9 mouse cellular contexts compared by ENCODE assay signal in the genomic region with DNA sequence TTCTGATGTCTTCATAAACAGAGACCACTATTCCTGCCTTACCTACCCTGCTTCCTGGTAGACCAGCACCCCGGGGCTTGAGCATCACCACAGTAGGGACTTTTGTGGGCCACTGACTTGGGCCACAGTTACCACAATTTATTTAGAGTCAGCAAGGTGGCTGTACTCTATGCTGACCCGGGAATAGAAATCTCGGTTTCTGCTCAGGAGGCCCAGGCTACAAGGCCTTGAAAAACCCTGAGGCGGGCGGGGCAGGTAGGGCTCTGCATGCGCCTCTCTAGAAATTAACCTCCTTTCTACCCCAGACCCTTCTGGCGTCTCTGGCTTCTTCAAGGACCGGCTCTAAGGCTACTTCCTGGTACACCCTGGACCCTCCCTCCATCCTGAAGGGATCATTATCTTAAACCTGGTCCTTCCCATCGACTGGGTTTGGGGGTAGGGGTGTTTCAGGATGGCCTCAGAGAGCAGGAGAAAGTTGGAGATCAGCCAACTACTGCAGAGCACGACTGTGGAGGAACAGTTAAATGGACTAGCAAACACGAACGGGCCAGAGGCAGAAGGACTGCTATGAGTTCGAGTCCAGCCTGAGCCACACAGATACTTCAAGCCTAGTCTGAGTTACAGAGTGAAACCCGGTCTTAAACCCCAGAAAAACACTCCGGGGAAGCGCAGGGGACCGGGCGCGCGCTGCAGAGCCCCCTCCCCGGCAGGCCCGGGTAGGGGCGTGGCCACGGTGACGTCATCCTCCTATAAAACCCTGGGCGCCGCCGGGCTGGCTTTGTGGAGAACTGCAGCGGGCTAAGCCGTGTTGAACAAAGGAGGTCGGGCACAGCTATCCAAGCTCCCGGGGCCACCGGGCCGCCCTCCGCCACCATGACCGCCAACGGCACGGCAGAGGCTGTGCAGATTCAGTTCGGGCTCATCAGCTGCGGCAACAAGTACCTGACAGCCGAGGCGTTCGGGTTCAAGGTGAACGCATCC. TPM values are rescaled to one million over a fixed set of nuclear protein-coding genes. Genes with fewer than 3 reads are reported as not detected.
DNase-seq lines count a peak whose midpoint lies in the region; ATAC-seq lines count a peak whose summit lies in the region.
"Had no signal": no experiment of that assay in that cellular context is flagged by ENCODE, and none has a peak within 500 bp of the region (broad histone marks: within the 10 kb centered on the region; RNA-seq: fewer than 3 reads in every experiment).

A gene (plus strand): TSS at position 768 of the 981 bp plus-strand sequence.

- no peaks in the 10 kb centered on the region for H3K36me3 ChIP-seq in hindbrain, embryonic 16.5 days (ENCODE audit: control insufficient read depth, insufficient read depth, low read length)

- peak within 1 kb of the TSS; percentile 97 for H3K27ac ChIP-seq in hindbrain, embryonic 16.5 days (ENCODE audit: low read depth, low read length)

- peak; percentile 73 for ATAC-seq in hindbrain, embryonic 16.5 days

- peak within 1 kb of the TSS; percentile 97 for H3K4me2 ChIP-seq in hindbrain, embryonic 16.5 days (ENCODE audit: low read length)

- 9% methylated on average over 44 of the region's 44 CpGs for WGBS in hindbrain, embryonic 16.5 days

- no peaks in the 10 kb centered on the region for H3K9me3 ChIP-seq in hindbrain, embryonic 16.5 days (ENCODE audit: control insufficient read depth, low read length)

- H3K27me3 ChIP-seq in hindbrain, embryonic 16.5 days (replicated peaks; ENCODE audit: control insufficient read depth, insufficient read depth, low read length): no peaks in the 10 kb centered on the region

- H3K4me3 ChIP-seq in hindbrain, embryonic 16.5 days (ENCODE audit: low read length): peak within 1 kb of the TSS; percentile 96

- H3K4me1 ChIP-seq in hindbrain, embryonic 16.5 days (ENCODE audit: control insufficient read depth, insufficient read depth, low read depth, low read length): peaks cover 20% of the 10 kb centered on the region

- peak within 1 kb of the TSS; percentile 97 for H3K9ac ChIP-seq in hindbrain, embryonic 16.5 days (ENCODE audit: low read depth, low read length)

- peak; percentile 81 to 93 for DNase-seq in adrenal gland, adult (ENCODE audit: inconsistent age in 2 of 2, low spot score in 1 of 2)
- peak; percentile 95 to 97 for DNase-seq in cerebellum, postnatal 4 days (ENCODE audit: low spot score in 2 of 2)
- DNase-seq in gastrocnemius, adult 8-10 months (ENCODE audit: low spot score in 2 of 2): peak; percentile 46 to 61
- peak; percentile 91 to 95 for DNase-seq in left cerebral cortex, adult 18-20 months (ENCODE audit: low spot score in 2 of 2)
- peak; percentile 77 for DNase-seq in lung, postnatal 36 days
- DNase-seq in right cerebral cortex, postnatal 10 days (ENCODE audit: low spot score in 2 of 2): peak; percentile 94 to 97
- peak; percentile 89 to 95 for DNase-seq in urinary bladder, postnatal 4 days (ENCODE audit: low spot score in 2 of 2)

RNA-seq across cellular contexts. Expression of the gene that starts here (rescaled TPM):
- 1 to 10 TPM; 3.0 to 7.9 (median 5.0) TPM for total RNA-seq in gastrocnemius, adult 8-10 months (2022)
- polyA plus RNA-seq in hindbrain, embryonic 16.5 days (2015; fragmentation: Nextera tagmentation; extraction: Ambion mirVana): 478 and 522 TPM in 2 replicates
- total RNA-seq in left cerebral cortex, adult 18-20 months (2021): 100 to 1,000 TPM; 280 to 311 TPM
- total RNA-seq: neutrophil, adult 5-6 weeks had no signal

Comparison
In these comparisons a context has a peak if more than half of its experiments do, and no peak if none do; other contexts are left out.
1. Peak in every context shown above with its lines: DNase-seq, ATAC-seq, H3K4me3 ChIP-seq and H3K27ac ChIP-seq.
2. RNA of the gene that starts here (total RNA-seq): 280 to 311 TPM in left cerebral cortex, adult 18-20 months; 3.0 to 7.9 TPM in gastrocnemius, adult 8-10 months; every median in the first group is over 10 times any median in the second.